Mouse (Mus musculus): ENCODE measurements around the gene Hdlbp.
"Not testable (repeated sequence)": the region's sequence is repeated elsewhere in the genome, so short reads cannot be mapped to it uniquely, and the experiment has no call there.

Gene Hdlbp

DNA sequence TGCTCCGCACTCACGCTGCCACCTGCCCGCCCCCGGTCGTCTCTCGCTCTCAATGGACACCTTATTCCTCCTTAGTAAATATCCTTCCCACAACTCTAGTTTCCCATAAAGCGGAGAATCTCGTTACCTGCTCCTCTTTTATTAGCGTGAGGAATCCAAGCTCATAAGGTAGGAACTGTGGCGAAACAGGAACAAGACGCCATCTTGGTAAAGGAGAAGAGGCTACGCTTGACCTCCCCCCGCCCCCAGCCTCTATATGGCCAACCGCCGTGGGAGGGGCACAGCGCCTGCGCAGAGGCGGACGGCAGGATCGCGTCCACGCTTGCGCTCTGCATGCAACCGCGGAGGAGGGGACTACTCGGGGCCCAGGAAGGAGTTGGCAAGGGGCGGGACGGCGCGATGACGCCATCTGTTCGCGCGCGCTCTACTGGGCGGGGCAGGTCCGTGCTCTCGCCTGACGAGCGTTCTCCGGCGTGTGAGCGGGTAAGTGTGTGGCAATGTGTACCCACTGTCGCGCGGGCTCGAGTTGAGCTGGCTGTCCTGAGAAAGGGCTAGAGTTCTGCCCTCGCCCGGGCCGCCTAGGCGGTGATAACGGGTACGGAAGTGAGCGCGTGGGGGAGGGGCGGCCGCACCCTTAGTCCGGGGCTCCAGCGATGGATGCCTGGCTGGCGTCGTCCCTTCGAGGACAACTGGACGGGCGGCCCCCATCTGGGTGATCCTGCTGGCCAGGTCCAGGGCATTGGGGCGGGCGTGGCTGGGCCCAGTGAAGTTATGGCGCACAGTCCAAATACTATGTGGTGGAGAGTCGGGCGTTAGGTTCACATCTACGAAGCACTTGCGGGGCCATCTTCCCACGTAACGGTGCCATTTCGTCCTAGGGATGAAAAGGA, at the start of gene Hdlbp:
Gene Hdlbp, minus strand, starts transcription at position 230 of the 890 bp plus-strand sequence.
- peak; percentile 75 for DNase-seq (ENCODE audit: extremely low read depth, low read depth, low spot score)

DNA sequence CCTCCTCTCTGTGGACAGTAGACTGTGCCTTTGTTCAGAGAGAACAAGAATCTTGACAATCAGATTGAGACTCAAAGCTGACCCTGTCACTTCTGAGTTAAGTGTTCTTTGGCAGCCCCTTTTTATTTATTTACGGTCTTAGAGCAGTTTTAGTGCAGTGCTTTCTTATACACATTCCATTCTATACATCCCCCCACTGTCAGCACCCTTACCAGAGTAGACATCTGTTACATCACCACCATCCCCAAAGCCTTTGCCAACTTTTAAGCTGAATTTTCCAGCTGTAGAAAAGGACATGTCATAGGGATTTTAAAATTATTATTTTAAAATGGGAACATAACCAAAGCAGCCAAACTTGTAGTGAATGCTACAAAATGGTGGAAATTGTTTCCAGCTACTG, 43.7 kb upstream of the Hdlbp start:
- no peak for DNase-seq (ENCODE audit: extremely low read depth, low read depth, low spot score)

DNA sequence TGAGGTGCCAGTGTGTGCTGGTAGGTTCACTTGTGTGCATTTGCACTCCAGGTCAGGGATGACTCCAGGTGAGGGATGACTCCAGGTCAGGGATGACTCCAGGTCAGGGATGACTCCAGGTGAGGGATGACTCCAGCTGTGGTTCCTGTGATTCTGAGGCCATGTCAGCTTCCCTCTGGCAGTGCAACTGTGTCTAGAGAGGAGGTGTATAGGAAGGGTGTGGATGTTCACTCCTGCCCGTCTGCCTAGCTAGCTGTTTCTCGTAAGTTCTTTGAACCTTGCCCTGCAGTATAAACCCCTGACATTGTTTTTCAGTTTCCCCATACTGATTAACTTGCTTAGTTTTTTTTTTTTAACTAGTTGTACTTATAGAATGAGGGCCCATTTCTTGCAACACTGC, 42.9 kb upstream of the Hdlbp start:
- DNase-seq (ENCODE audit: extremely low read depth, low read depth, low spot score): no peak

DNA sequence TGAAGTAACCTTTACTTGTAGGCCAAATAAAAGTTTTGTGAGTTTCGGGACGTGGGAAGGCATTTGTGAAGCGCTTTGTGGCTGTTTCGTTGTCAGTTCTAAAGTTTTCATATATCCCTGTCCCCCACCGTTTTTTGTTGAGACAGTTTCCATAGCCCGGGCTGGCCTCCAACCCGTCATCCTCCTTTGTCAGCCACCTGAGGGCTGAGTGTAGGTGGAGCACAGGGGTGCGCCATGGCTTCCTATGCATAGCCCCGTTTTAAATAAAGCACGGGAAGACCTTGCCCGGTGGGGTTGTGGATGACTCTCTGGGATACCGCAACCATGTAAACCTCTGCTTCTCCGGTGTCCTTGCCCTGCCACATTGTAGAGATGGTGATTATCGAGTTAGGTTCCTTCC, 34.6 kb upstream of the Hdlbp start:
- DNase-seq (ENCODE audit: extremely low read depth, low read depth, low spot score): no peak

DNA sequence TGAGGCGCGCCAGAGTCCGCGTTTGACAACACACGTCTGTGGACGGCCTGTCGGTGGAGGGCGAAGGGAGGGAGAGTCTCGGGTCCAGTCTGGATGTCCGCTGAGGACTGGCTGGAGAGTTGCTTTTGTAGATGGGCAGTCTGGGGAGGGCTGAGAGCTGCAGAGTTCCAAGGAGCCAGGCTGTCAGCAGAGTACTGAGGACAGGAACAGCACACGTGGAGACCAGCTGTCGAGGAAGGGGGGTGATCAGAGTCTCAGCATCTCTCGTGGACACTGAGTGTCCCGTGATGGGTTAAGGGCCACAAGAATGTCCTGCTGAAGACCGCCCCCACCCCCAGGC, 33.7 kb upstream of the Hdlbp start:
- no peak for DNase-seq (ENCODE audit: extremely low read depth, low read depth, low spot score)

DNA sequence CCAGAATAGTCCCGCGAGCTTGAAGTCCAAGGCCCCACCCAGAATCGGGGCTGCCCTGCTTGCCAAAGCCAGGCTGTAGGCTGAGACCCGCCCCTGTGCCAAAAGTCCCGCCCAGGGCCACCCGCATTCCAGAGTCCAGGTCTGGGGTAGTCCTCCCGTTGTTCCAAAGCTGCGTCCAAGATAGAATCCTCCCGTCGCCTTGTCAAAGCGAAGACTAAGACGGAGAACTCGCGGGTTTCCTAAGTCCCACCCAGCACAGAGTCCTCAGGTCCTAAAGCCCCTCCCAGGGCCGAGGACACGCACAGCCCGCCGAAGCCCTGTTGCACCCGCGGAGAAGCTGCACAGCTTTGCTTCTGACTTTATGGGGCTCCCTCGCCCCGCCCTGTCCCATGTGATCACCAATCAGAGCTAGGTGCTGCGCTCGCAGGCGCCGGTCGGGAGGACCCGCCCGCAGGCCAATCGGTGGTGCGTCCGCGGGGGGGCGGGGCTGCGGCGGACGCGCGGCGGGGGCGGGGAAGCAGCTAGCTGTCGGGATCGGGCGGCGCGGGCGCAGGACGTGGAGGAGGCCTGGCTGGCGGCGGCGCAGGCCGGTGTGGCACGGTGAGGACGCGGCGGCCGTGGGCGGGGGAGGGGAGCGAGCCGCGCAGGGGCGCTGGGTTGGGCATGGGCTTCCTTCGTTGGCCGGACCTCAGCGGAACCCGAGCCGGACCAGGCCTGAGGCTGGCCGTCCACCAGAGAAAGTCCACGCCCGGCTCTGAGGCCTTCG, 33.2 kb upstream of the Hdlbp start, which contains the start of gene Farp2:
Gene Farp2, plus strand, starts transcription at position 495 of the 766 bp plus-strand sequence.
- peak; percentile 36 for DNase-seq (ENCODE audit: extremely low read depth, low read depth, low spot score)

DNA sequence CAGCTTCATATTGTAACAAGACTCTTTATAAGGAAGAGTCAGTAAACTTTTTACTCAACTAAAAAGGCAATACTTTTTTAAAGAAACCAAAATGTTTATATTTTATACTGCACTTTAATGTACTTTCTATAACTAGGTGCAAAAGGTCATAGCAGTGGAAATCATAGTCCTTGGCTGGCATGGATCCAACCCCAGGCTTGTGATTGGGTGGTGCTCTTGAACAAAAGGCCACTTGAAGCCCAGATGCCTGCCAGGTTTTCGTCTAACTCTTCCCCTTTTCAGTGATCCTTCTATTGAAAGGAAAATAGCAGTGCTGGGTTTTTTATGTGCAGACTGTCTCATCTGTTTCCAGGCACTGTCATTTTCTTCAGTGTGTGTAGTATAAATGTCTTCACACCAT, 30.0 kb upstream of the Hdlbp start:
- DNase-seq (ENCODE audit: extremely low read depth, low read depth, low spot score): not testable (repeated sequence)

DNA sequence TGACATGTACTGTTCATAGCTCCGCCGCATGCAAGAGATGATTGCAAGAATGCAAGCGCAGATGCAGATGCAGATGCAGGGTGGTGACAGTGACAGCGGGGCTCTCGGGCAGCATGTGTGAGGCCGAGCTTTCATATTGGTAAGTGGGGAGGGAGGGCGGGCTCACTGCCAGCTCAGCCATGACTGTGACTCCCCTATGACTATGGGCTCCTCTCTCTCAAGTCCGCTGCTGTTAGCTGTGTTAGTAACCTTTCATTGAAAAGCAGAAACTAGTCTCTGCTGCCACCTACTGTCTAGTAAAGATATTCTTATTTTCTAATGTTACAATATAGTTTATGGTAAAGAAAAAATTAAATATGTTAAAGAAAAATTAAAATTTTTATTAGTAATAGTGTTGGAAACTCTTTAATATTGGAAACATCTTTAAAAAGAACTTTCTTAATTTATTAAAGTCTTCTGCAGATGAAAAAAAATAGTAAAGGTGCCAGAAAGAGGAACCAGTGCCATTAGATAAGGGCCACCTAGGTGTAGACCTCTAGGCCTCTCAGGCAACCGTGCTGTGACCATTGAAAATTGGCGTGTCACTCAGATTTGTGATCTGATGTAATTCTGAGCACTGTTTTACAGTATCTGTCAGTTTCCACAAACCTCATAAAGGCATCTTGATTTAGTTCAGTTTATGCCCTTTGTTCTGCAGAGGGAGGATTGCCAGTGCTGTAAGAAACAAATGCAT, 28.5 kb upstream of the Hdlbp start:
- no peak for DNase-seq (ENCODE audit: extremely low read depth, low read depth, low spot score)

DNA sequence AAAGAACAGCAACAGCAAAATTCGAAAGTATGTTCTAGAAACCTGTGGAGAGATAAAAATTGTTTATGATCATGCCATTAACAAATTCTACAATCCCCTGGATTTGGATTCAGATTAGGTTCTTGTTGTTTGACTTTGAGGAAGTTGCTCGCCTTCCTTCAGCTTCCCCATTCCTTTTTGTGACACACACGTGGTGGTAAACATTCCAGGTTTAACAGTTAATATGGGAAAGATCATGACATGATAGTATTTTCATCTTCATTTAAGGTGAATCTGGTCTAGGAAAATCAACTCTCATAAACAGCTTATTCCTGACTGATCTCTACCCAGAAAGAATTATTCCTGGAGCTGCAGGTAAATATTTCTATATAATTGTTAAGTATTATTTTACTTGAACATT, 16.7 kb upstream of the Hdlbp start:
- DNase-seq (ENCODE audit: extremely low read depth, low read depth, low spot score): no peak

DNA sequence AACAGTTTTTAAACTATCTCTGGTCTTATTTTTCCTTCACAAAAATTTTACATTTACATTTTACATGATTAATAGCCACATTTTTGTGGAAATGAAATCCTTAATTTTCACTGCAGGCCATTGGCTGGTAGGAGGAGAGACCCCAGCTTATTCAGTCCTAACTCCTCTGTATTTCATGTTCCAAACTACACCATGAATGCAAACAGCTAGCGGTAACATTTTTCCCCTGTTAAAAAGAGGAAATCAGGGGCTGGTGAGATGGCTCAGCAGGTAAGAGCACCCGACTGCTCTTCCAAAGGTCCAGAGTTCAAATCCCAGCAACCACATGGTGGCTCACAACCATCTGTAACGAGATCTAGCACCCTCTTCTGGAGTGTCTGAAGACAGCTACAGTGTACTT, 7.7 kb upstream of the Hdlbp start:
- DNase-seq (ENCODE audit: extremely low read depth, low read depth, low spot score): not testable (repeated sequence)

DNA sequence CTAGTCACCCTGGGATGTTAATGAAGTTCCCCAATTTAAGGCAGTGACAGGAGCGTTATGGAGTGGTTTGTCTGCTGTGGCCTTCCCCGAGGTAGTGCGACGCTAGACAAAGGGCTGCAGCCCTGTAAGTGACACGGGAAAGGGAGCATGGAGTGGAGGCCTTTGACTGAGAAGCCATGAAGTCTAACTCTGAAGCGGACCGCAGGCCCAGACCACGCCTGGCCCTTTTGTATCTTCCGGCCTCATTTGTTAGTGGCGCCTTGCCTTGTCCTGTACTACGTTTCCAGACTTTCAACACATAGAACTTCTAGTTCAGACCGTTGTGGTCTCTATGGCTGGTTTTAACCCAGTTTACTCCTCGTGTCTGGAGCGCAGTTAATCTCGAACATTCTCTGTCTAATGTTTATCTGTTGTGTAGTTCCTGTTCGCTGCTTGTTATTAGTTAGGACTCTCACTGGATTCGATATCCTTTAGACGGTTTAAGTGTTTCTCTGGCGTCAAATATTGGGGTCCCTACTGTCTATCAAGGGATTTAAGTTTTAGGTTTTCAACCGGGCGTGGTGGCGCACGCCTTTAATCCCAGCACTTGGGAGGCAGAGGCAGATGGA, 965 bp upstream of the Hdlbp start:
- DNase-seq (ENCODE audit: extremely low read depth, low read depth, low spot score): no peak

DNA sequence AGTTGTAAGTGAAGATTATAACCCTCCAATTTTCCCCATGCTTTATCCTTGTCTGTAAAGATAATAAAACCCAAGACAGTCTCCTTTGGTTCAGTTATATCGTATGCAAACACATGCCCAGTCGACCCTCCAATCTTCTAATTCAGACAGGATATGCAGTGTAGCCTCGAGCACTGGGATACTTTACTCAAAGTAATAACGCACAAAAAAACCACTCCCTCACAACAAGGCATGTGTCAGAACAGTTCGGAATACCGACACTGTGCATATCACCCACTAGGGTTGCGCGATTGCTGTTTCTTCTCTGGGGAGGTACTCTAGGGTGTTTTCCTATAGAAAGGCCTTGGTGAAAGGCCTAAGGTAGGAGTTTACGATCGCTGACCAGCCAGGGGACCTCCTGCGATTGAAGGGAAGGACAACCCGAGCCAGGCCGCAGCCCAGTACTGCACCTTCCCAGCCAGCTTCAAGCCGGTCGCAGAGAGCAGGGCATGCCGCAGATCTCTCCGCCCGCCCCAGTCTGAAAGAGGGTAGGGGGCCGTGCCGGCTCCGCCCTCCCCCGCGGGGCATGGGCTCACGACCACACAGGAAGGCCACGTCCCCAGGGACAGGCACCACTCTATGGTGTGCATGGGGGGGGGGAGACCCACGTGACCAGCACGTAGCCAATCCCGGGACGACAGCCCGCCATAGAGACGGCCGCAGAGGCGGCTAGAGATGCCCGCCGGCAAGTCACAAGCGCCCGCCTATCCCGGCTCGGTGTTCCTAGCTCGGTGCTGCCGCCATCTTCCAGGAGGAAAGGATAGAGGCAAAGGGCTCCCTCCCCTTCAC, 643 bp downstream of the Hdlbp start:
- DNase-seq (ENCODE audit: extremely low read depth, low read depth, low spot score): peak; percentile 73

DNA sequence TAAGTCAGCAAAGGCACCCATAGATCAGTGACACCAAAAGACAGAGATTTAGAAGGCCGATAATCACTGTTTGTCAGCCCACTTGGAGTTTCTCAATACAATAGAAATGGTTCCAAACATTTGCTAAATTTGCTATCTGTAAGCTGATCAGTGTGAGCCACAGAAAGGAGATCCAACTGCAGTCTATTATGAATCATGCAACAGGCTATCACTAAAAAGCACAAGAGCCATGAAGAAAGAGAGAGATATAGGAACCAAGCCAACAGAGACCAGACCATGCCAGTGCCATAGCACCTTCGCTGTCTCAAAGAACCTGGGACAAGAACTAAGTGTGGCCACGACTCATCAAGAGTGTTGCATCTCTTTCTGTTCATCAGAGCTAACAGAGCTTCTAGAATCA, 2.9 kb downstream of the Hdlbp start:
- no peak for DNase-seq (ENCODE audit: extremely low read depth, low read depth, low spot score)

DNA sequence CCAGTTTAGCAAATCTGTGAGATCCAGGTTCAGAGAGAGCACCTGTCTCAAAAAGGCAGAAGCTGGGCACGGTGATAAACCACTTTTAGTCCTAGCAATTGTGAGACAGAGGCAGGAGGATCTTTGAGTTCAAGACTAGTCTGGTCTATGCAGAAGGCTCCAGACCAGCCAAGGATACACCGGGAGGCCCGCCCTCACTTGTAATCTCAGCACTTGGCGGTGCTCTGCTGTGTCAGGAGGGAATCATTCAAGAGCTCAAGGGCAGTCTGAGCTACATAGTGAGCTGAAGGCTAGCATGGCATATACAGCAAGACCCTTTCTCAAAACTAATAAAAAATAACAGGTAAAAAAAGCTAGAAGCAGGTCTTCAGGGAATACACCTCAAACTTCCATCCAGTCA, 10.0 kb downstream of the Hdlbp start:
- DNase-seq (ENCODE audit: extremely low read depth, low read depth, low spot score): no peak

DNA sequence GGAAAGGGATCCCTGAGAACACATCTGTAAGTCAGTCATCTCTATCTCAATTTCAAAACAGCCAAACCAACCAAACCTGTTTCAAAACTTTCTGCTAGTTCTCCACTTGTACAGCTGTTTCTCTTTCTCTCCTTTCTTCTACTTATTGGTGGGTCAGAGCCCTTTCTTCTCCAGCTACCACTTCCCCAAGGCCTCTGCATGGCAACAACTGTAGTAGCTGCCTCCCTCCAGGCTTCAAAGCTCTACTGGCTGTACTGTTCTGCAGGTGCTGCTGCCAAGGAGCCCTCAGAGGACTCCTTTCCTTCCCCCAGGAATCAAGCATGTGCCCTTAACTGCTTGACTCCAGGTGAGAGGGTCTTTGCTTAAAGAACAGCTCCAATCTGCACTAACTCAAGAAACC, 12.9 kb downstream of the Hdlbp start:
- DNase-seq (ENCODE audit: extremely low read depth, low read depth, low spot score): no peak

DNA sequence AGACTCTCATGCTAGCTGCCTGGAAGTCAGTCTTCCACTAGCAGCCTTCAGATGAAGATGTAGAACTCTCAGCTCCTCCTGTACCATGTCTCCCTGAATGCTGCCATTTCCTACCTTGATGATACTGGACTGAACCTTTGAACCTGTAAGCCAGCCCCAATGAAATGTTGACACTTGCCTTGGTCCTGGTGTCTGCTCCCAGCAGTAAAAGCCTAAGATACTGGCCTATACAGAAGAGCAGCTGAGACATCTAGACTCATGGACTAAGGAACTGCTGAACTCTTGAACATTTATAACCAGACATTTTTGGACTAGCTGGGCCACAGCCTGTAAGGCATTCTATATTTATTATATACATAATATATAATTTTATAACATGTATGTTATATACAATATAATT, 13.5 kb downstream of the Hdlbp start:
- no peak for DNase-seq (ENCODE audit: extremely low read depth, low read depth, low spot score)

DNA sequence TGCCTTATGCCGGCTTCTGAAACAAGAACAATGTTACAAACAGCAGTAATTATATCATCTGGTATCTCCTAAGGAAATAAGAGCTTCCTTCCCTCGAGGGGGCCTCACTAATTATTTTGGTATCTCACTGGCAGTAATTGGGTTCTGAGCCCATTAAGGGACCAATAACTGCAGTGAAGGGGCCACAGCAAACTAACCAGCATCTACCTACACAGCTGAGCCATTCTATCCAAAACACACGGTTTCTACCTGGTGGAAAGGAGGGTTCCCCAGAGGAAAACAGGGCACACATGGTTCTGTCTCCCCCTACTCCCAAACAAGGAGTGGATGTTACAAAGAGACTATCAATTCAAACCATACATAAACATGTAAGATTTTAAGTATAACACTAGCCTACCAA, 19.5 kb downstream of the Hdlbp start:
- no peak for DNase-seq (ENCODE audit: extremely low read depth, low read depth, low spot score)

DNA sequence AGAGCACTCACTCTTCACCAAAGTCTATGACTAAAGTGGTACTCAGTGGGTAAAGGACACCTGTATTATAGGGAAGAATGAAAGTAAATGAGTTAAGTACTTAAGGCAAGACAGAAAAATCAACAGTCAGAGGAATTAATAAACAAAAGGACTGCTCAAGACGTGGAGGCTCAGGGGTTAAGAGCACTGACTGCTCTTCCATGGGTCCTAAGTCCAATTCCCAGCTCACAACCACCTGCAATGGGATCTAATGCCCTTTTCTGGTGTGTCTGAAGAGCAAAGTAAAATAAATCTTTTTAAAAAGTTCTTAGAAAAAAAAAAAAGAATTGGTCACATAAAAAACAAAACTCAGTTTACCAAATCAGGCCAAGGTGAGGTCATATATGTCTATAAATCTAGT, 20.3 kb downstream of the Hdlbp start:
- DNase-seq (ENCODE audit: extremely low read depth, low read depth, low spot score): no peak

DNA sequence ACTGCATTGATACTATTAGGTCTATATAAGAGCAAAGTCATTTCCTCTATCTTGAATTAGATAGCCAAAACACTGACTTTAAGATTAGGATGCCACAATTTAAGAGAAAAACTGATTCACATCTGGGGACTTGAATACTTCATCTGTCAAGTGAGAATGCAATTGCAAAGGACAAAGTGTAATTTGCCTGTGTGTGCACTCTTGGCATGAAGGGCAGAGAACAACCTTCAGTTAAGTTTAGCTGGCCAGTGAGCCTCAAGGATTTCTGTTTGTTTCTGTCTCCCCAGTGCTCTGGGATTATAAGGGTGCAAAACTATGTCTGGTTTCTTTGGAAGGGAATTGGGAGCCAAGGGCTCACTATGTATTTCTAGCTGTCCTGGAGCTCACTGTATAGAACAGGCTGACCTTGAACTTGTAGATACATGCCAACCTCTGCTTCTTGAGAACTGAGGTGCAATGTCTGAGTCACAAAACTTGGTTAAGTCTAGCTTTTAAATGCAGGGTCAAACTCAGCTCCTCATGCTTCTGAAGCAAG, 24.8 kb downstream of the Hdlbp start:
- DNase-seq (ENCODE audit: extremely low read depth, low read depth, low spot score): no peak

DNA sequence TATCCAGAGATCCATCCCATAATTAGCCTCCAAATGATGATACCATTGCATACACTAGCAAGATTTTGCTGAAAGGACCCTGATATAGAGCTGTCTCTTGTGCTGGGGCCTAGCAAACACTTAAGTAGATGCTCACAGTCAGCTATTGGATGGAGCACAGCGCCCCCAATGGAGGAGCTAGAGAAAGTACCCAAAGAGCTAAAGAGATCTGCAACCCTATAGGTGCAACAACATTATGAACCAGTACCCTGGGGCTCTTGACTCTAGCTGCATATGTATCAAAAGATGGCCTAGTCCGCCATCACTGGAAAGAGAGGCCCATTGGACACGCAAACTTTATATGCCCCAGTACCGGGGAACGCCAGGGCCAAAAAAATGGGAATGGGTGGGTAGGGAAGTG, 28.5 kb downstream of the Hdlbp start:
- not testable (repeated sequence) for DNase-seq (ENCODE audit: extremely low read depth, low read depth, low spot score)
